Mouse (Mus musculus) frontal cortex, postnatal 10 days (tissue): ENCODE data around the gene Prlh.

Experiments used
- DNase-seq, 2 experiments: peaks; one replicate each; pipeline ENCODE4 v3.0.0; 2022; ENCODE audit warnings: low spot score in 2 of 2, mixed read lengths in 1 of 2

Prlh gene

DNA sequence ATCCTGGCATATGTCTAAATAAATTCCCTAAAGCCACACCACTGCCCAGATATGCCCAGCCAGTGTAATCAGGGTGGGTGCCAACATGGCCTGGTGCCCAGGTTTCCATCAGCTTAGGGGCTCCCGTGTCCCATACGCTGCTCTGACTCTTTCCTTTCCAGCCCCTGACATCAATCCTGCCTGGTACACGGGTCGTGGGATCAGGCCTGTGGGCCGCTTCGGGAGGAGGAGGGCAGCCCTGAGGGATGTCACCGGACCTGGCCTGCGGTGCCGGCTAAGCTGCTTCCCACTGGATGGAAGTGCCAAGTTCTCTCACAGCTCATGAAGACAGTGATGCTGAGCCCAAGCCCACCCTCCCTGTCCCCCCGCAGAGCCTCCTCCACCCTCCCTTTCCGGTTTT is 780 bp downstream of the Prlh start:
- DNase-seq: no peak

DNA sequence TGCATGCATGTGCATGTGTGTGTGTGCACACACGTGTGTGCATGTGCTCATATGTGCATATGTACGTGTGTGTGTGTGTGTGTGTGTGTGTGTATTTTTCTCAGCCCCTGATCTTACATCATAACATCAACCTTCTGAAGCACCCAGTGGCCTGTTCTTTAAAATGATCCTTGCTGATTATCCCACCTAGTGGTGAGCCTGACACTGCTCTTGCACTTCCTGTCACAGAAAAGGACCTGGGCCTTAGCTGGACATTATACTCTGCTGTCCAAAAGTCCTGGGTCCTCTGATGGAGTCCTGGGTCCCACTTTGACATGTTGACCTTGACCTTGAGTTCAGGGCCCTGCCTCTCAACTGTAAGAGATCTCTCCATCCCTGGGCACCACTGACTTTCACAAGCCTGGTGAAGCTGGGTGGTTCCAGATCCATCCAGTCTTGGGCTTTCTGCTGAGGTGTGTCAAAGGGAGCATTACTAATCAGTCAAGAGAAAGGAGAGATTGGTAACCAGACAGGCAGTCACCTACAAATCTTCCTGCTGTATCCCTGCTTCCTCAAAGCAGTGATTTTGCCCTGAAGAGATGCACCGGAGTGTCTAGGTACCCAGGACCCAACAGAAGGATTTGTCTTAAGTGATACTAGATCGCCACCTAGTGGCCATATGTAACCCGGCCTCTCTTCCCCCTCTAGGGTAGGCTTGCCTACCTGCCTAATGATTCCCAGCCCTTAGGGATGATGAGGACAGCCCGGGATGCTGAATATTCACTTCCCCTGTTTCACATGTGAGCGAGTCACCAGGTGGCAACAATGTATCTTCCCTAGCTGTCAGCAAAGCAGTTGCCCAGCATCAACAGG is 3.6 kb downstream of the Prlh start:
- peak in 1 of 2 experiments; percentile 55 for DNase-seq

DNA sequence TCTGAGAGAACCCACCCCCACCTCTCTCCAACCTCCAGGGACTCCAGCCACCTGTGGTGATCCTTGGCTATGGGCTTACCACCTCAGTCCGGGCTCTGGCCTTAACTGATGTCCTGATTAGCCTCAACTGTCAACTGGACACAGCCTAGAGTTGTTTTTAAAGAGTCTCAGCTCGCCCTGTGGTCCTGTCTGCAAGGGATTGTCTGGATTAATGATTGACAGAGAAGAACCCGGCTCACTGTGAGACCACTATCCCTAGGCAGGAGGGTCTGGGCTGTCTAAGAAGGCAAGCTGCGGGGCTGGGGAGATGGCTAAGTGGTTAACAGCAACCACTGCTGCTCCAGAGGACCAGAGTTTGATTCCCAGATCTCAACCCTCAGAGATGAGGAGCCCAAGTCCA is 9.6 kb downstream of the Prlh start:
- DNase-seq: no peak

DNA sequence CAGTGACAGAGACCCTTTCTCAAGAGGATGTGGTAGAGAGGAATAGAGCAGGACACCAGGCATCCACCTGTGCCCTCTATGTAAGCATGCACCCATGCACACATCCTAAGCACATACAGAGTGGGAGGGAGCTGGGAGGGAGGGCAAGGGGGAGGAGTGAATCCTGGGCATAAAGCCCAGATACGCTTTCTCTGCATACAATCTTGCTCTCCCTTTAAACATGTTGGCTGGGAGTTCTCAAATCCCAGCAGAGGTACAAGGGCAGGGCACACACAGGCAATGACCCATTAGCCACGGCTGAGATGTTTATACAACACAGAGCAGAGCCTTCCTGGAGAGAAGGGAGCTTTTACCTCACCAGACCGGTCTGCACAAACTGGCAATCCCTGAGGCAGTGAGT is 10.1 kb downstream of the Prlh start:
- no peak for DNase-seq

DNA sequence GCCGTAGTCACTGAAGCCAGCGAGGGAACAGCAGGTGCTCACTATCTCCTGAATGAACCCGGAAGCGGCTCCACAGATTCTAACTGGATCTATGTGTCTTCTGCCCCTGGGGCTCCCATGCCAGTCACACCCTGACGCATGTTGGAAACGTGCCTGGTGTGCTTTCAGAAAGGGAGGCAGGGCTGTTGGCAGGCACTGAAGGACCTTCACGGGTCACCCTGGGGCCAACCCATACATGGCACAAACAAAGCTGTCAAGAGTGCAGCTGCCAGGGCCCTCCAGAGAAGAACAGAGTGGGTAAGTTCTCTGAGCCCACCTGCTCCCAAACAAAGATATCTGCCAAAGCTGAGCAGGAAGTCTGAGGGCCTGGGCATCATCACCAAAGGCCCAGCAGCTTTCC is 14.7 kb downstream of the Prlh start:
- no peak for DNase-seq

GRCm38 (mm10) chr1:90968649-90969048 is 15.7 kb downstream of the Prlh start:
- DNase-seq: no peak

GRCm38 (mm10) chr1:90969347-90969784 is 16.5 kb downstream of the Prlh start, which contains the start of gene Rab17:
Rab17 (minus strand) TSS chr1:90969661.
- DNase-seq: no peak

DNA sequence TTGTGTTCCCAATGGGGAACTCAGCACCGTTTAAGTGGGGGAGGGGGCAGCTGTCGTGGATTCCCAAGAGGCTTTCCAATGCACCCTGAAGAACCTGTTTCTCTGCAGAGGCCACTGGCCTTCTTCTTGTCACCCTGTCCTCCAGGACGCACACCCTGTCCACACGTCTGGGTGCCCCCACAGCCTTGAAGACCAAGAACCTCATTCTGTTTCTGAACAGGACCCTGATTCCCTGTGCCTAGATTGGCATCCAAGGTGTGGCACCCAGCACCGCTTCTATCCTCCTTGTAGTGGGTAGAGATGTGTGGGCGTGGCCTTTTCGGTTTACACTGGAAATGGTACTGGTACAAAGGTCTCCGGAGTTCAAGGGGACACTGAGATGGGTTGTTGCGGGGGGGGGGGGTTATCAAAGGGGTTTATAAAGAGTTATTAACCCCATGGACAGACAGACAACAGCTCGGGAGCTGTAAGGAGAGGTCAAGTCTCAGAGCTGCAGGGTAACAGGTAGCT is 17.0 kb downstream of the Prlh start:
- no peak for DNase-seq

DNA sequence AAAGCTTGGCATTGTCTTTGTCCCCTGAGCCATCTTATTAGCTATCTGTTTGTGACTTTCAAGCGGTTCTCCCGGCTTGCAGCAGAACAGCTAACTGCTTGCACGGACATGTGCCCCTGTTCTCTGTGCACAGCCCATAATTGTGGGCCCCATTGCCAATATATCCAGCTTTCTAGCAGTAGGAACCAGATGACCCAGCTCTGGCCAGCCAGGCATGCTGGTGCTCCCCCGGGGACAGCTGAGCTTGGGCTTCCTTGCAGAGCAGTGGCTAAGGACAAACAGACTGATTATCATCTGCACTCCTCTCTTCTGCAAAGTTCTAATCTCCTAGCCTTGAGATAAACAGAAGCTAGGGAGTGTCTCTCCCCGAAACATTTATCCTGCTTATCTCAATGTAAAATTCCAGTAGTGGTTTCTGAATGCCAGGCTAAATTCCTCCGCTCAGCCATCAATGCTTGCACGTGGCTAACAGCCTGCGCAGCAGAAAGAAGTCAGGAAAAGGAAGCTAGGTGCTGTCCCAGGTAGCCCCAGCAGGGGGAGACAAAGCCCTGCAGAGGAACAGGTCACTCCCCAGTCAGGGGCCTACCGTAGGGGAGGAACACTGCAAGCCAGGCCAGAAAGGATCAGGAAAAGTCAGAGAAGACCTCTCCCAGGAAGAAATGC is 20.1 kb downstream of the Prlh start:
- peak; percentile 64 to 92 for DNase-seq

DNA sequence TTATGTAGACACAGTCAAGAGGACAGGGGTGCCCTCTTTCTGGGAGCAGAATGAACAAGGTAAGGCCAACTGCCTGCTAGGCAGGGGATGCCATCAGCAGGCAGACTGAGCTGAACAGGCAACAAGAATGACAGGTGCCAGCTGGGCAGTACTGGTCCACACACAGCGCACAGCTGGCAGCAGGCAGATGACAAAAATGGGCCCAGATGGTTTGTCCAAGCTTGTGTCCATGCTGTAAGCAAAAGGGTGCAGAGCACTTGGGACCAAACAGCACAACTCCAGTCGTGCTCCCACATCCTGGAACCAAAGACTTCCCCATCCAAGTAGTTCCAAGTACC is 20.6 kb downstream of the Prlh start:
- DNase-seq: no peak

DNA sequence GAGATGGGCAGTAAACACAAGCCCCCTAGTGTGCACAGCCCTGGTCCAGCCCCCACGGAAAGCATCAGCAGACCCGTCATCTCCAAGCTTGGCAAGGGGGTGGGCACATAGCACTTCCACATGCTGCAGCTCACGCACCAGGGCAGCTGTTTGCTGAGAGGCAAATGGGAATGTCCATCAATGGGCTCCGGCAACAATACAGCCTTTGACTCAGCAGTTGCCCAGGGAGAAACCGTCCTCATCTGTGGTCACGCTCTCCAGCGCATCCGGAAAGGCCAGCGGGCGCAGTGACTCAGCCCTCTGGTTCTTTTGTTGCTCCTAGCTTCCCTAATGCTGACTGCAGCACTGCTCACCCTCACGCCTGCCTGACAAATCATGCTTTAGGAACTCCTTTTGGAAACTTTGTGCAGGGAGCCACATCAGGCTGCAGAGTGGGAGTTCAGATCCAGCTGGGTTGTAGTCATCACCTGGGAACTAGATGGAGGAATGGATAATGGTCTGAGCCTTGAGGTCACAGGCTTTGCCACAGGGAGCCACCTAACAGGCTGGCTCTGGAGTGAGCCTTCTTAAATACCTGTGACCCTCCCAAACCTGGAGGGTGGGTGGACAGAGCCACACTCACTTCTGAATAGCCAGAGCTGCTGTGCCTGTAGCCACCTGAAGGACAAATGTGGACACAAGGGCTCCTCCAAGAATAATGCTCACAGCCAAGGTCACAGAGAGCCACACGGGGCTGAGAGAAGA is 22.2 kb downstream of the Prlh start:
- peak; percentile 56 to 62 for DNase-seq

GRCm38 (mm10) chr1:90975960-90976359 is 23.1 kb downstream of the Prlh start:
- no peak for DNase-seq

DNA sequence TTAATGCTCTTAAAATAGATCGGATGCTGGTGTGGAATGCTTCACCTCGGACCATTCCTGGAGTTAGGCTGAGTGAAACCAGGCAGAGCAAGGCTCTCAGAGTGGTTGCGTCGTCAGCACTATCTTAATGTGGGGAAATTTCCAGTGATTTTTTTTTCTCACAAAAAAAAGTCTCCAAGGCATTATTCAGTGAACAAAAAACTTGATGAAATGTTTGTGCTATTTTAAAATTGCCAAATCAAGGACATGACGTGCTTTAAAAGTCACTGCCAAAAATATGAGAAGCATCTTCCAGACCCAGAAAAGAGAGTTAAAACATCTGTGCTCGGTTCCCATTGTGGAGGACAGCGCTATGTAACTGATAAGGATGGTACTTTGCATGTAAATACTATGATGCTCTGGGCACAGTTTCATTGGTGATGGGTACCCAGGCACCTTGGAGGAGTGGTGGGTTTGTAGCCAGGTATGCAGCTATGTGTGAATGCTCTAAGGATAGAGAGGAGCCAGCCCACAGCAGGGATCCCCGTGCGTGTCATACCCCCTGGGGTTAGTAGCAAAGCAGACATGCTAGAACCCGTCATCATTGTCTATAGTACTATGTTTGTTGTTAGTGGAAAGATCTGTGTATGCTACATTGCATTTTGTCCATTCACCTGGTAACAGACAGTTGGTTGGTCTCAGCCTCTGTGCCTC is 27.9 kb downstream of the Prlh start:
- no peak for DNase-seq

- DNase-seq: no peak
Observed at GRCm38 (mm10) chr1:90981346-90981745, 28.4 kb downstream of the Prlh start.

DNA sequence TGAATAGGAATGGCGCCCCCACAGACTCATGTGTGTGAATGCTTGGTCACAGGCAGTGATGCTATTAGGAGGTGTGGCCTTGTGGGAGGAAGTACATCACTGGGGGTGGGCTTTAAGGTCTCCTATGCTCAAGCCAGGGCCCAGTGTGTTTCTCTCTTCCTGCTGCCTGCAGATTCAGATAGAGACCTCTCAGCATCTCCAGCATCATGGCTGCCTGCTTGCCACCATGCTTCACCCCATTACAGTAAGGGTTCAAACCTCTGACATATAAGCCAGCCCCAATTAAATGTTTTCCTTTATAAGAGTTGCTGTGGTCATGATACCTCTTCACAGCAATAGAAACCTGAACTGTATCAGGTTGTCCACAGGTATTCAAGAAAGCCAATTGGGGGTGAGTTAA is 43.0 kb downstream of the Prlh start:
- DNase-seq: no peak

DNA sequence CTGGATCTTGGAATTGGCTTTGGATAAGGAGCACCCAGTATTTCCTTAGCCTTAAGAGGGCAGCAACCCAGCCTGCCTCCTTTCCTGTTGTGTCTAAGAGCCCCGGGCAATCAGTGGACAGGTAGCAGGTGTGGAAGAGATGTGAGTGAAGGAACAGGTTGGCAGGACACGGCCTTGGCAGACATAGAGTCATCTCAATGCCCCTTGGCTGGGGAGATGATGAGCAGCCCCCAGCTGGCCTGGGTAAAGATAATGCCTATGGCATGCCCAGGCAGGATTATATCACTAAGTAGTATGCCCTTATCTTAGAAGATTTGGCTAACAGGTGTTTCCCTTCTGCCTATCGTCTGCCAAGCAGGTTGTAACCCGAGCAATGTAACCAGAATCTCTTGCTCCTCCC is 44.2 kb downstream of the Prlh start:
- no peak for DNase-seq

DNA sequence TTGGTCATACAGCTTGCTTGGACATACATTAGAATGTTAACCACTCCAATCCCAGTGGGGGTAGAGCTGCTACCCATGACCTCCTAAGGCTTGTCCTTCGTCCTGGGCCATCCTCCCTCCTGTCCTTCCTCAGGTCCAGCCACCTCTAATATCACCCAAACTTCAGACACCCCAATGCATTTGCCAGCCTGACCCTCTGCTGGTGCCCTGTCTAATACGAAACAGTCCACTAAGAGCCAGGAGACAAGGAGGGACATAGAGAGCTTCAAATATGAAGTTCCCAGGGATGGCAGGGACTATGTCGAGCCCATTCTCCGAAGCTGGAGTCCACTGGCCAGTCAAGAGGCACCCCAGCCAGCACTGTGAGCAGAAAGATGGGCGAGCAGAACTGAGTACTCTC is 44.7 kb downstream of the Prlh start:
- no peak for DNase-seq

GRCm38 (mm10) chr1:90998268-90998890 is 45.5 kb downstream of the Prlh start, which contains the start of gene Lrrfip1:
Lrrfip1 (plus strand) TSS chr1:90998737.
- peak in 1 of 2 experiments; percentile 58 for DNase-seq

GRCm38 (mm10) chr1:90998891-90999611 is 46.1 kb downstream of the Prlh start:
- no peak for DNase-seq

GRCm38 (mm10) chr1:90999911-91000601 is 47.1 kb downstream of the Prlh start:
- DNase-seq: no peak
